Mouse (Mus musculus) midbrain, embryonic 11.5 days (tissue): ENCODE data around the gene Higd1b. TPM values are rescaled to one million over a fixed set of nuclear protein-coding genes. Genes with fewer than 3 reads are reported as not detected.
A peak's percentile ranks its signal among the peaks of the same experiment; 100 is the strongest.

Experiments
- ATAC-seq: fragments of 200-750 bp; cut with Nextera tagmentation; 2 replicates; pipeline ENCODE4 v1.8.0; 2017; ENCODE audit warnings: moderate TSS enrichment, moderate library complexity; ENCODE audit not compliant: low FRiP score
- DNase-seq: peaks from one replicate; pipeline ENCODE4 v3.0.0; 2015; ENCODE audit warnings: low spot score; ENCODE audit errors: missing footprints
- H3K27ac ChIP-seq: fragments of 300-500 bp; sonication (generic); 2 replicates; pipeline ENCODE4 v1.5.1; 2014; ENCODE audit warnings: low read depth, low read length
- H3K27me3 ChIP-seq: fragments of 300-500 bp; sonication (generic); 2 replicates; pipeline ENCODE4 v1.6.1; 2014; ENCODE audit warnings: mild to moderate bottlenecking, low read length, moderate library complexity, mixed read lengths; ENCODE audit not compliant: control insufficient read depth, insufficient read depth
- H3K36me3 ChIP-seq: fragments of 300-500 bp; sonication (generic); 2 replicates; pipeline ENCODE4 v1.6.1; 2014; ENCODE audit warnings: mild to moderate bottlenecking, low read length, moderate library complexity, mixed read lengths; ENCODE audit not compliant: control insufficient read depth, insufficient read depth
- H3K4me1 ChIP-seq: fragments of 300-500 bp; sonication (generic); 2 replicates; pipeline ENCODE4 v1.6.1; 2014; ENCODE audit warnings: low read length; ENCODE audit not compliant: control insufficient read depth, insufficient read depth
- H3K4me2 ChIP-seq: fragments of 300-500 bp; sonication (generic); 2 replicates; pipeline ENCODE4 v1.6.1; 2014; ENCODE audit warnings: mild to moderate bottlenecking, moderate library complexity
- H3K4me3 ChIP-seq: fragments of 300-500 bp; sonication (generic); 2 replicates; pipeline ENCODE4 v1.5.1; 2014; ENCODE audit warnings: low read depth, low read length
- H3K9ac ChIP-seq: fragments of 300-500 bp; sonication (generic); 2 replicates; pipeline ENCODE4 v1.6.1; 2014; ENCODE audit warnings: low read length
- H3K9me3 ChIP-seq: fragments of 300-500 bp; sonication (generic); 2 replicates; pipeline ENCODE4 v1.6.1; 2016; ENCODE audit warnings: low read length; ENCODE audit not compliant: control insufficient read depth
- WGBS: fragments of 180-500 bp; shearing (Covaris S2); extraction: QIAGEN DNeasy Blood & Tissue Kit; methylation state at CpG from one replicate; pipeline ENCODE4 v1.1.7; 2014; 5-methylcytosine and 5-hydroxymethylcytosine counted together
- polyA plus RNA-seq: library from polyadenylated mRNA; unstranded; fragments of >200 nt; fragmentation: Nextera tagmentation; extraction: Ambion mirVana; gene quantifications from 2 replicates; pipeline ENCODE4 v1.2.1, GENCODE M21; 2014

Higd1b gene
- polyA plus RNA-seq, 1 experiment from 2014 or later, result not detected

- ATAC-seq, result peak; percentile 56
Measured at GRCm38 (mm10) chr11:102818121-102819020, 17.3 kb upstream of the Higd1b start.

GRCm38 (mm10) chr11:102819021-102819782 lies 16.4 kb upstream of the Higd1b start, which contains the start of gene Gjc1:
Gene Gjc1 (minus strand): TSS chr11:102819700.
- ATAC-seq (peak; percentile 85), DNase-seq (peak; percentile 96)
- Histone ChIP-seq H3K36me3 (no peaks in the 10 kb centered on the region), H3K9me3 (no peaks in the 10 kb centered on the region), H3K4me3 (peak within 1 kb of the TSS; percentile 88), H3K27ac (peak within 1 kb of the TSS; percentile 92), H3K4me1 (peaks cover 16% of the 10 kb centered on the region), H3K27me3 (peaks cover 2% of the 10 kb centered on the region; the same call in 1 of the 2 replicates), H3K4me2 (peak within 1 kb of the TSS; percentile 56), H3K9ac (peak within 1 kb of the TSS; percentile 98)
- WGBS, result under 1% methylated on average over 71 of the region's 97 CpGs

More at GRCm38 (mm10) chr11:102818121-102819020, 17.3 kb upstream of the Higd1b start:
- Histone ChIP-seq H3K4me3 (peak overlapping the region; percentile 88), H3K9me3 (no peaks in the 10 kb centered on the region), H3K27me3 (peaks cover 2% of the 10 kb centered on the region; the same call in 1 of the 2 replicates), H3K4me2 (peak overlapping the region; percentile 56), H3K36me3 (no peaks in the 10 kb centered on the region), H3K9ac (peak overlapping the region; percentile 98), H3K27ac (peak overlapping the region; percentile 92), H3K4me1 (peaks cover 16% of the 10 kb centered on the region)
- DNase-seq, result peak; percentile 95
- under 1% methylated on average over 46 of the region's 92 CpGs for WGBS

DNA sequence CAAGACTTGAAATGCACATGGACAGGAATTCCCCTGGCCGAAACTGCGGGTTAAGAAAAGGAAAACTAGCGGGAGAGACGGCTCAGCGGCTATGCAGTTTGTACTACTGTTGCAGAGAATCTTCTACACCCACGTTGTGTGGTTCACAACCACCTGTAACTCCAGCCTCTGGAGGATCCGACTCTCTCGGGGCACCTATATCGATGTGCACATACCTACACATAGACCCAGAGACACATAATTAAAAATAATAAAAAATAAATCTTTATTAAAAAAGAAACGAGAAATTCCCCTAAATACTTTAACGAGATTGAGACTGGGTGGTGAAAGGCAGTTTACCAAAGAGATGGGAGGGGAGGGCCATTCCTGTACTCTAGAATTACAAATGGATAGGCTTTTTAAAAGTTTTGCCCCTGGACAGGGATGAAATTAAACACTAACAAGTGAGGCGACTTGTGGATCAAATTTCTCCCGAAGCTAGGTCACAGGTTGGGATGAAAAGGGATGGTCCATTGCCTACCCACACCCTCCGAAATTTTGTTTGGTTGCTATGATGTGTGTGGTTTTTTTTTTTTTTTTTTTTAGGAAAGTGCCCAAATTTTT lies 15.8 kb upstream of the Higd1b start:
- no peak for ATAC-seq

GRCm38 (mm10) chr11:102820432-102820831 lies 15.2 kb upstream of the Higd1b start:
- no peak overlapping the region for H3K4me2 ChIP-seq
- no peak overlapping the region for H3K9ac ChIP-seq
- H3K27ac ChIP-seq, result no peak overlapping the region
- H3K36me3 ChIP-seq, result no peaks in the 10 kb centered on the region
- WGBS, result 4% methylated on average over 3 of the region's 3 CpGs
- H3K4me3 ChIP-seq, result no peak overlapping the region
- H3K4me1 ChIP-seq, result peaks cover 16% of the 10 kb centered on the region
- ATAC-seq (no peak), DNase-seq (no peak)
- H3K9me3 ChIP-seq, result no peaks in the 10 kb centered on the region
- peaks cover 2% of the 10 kb centered on the region; the same call in 1 of the 2 replicates for H3K27me3 ChIP-seq

More for the DNA sequence above, 15.8 kb upstream of the Higd1b start:
- H3K36me3 ChIP-seq, result no peaks in the 10 kb centered on the region
- peak; percentile 88 for DNase-seq
- no peak overlapping the region for H3K9ac ChIP-seq
- H3K4me2 ChIP-seq, result peak overlapping the region; percentile 56
- peak overlapping the region; percentile 88 for H3K4me3 ChIP-seq
- 8% methylated on average over 14 of the region's 14 CpGs for WGBS
- H3K27ac ChIP-seq, result no peak overlapping the region
- H3K4me1 ChIP-seq, result peaks cover 16% of the 10 kb centered on the region
- peaks cover 2% of the 10 kb centered on the region; the same call in 1 of the 2 replicates for H3K27me3 ChIP-seq
- no peaks in the 10 kb centered on the region for H3K9me3 ChIP-seq

DNA sequence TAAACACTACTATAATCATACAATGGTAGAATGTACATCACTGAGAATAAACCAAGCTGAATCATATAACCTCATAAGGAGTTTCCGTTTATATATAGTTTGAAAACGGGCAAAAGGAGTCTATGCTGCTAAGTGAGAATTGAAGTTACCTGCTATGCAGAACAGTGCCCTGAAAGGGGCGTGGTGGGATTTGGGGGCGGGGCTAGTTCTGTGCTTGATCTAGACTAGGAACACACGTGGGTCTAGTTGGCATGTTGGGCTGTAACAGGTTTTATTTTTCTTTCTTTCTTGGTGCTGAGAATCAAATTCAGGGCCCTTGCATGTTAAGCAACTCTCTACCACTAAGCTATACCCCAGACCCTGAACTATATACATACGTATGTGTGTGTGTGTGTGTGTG lies 14.4 kb upstream of the Higd1b start:
- WGBS, result 52% methylated on average over 6 of the region's 6 CpGs
- Histone ChIP-seq H3K4me1 (peaks cover 13% of the 10 kb centered on the region), H3K27ac (no peak overlapping the region), H3K36me3 (no peaks in the 10 kb centered on the region), H3K4me2 (no peak overlapping the region), H3K4me3 (no peak overlapping the region), H3K27me3 (peaks cover 2% of the 10 kb centered on the region; the same call in 1 of the 2 replicates), H3K9me3 (no peaks in the 10 kb centered on the region), H3K9ac (no peak overlapping the region)
- DNase-seq (no peak), ATAC-seq (no peak)

GRCm38 (mm10) chr11:102826476-102826875 lies 9.2 kb upstream of the Higd1b start:
- H3K27me3 ChIP-seq, result no peaks in the 10 kb centered on the region
- H3K36me3 ChIP-seq, result no peaks in the 10 kb centered on the region
- DNase-seq (no peak), ATAC-seq (no peak)
- H3K4me1 ChIP-seq, result no peaks in the 10 kb centered on the region
- no peak overlapping the region for H3K9ac ChIP-seq
- 70% methylated on average over 2 of the region's 2 CpGs for WGBS
- no peak overlapping the region for H3K4me3 ChIP-seq
- H3K27ac ChIP-seq, result no peak overlapping the region
- H3K4me2 ChIP-seq, result no peak overlapping the region
- no peaks in the 10 kb centered on the region for H3K9me3 ChIP-seq

- H3K4me2 ChIP-seq, result no peak overlapping the region
- H3K36me3 ChIP-seq, result no peaks in the 10 kb centered on the region
- H3K27ac ChIP-seq, result no peak overlapping the region
- no peak overlapping the region for H3K4me3 ChIP-seq
- no peaks in the 10 kb centered on the region for H3K27me3 ChIP-seq
- 55% methylated on average over 4 of the region's 4 CpGs for WGBS
- ATAC-seq (no peak), DNase-seq (no peak)
- no peaks in the 10 kb centered on the region for H3K4me1 ChIP-seq
- no peak overlapping the region for H3K9ac ChIP-seq
- H3K9me3 ChIP-seq, result no peaks in the 10 kb centered on the region
Measured at GRCm38 (mm10) chr11:102827097-102827496, 8.6 kb upstream of the Higd1b start.

DNA sequence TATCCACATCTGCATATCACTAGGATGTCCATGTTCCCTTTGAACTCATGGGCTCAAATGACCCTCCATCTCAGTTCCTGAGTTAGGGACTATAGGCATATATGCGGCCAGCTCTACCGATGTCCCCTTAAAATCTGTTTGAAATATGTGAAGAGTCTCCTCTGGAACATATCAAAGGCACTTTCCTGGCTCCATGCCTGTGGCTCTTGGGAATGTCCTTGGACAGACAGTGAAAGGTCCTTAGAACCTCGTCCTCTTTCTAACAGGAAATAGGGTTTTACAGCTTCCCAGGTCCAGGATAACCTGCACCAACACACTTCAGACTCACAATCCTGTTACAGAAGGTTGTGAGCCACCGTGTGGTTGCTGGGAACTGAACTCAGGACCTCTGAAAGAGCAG lies 5.4 kb upstream of the Higd1b start:
- H3K4me3 ChIP-seq, result no peak overlapping the region
- H3K4me2 ChIP-seq, result no peak overlapping the region
- H3K9ac ChIP-seq, result no peak overlapping the region
- H3K4me1 ChIP-seq, result no peaks in the 10 kb centered on the region
- H3K27me3 ChIP-seq, result no peaks in the 10 kb centered on the region
- no peaks in the 10 kb centered on the region for H3K36me3 ChIP-seq
- no peak for ATAC-seq
- H3K9me3 ChIP-seq, result no peaks in the 10 kb centered on the region
- no peak overlapping the region for H3K27ac ChIP-seq
- no peak for DNase-seq
- 91% methylated on average over 4 of the region's 4 CpGs for WGBS
